Mouse (Mus musculus) lung, adult 2 months (tissue): ENCODE measurements around the gene Fbxl16.

Source experiments
- CTCF ChIP-seq: fragments of 200-500 bp; IDR thresholded peaks from 2 replicates; pipeline ENCODE4 v1.5.1; 2011; ENCODE audit warnings: mild to moderate bottlenecking, low read length, control low read depth; ENCODE audit not compliant: insufficient read depth
- POLR2A ChIP-seq: fragments of 200-500 bp; IDR thresholded peaks from 2 replicates; pipeline ENCODE4 v1.6.1; 2011; ENCODE audit warnings: low read depth, mild to moderate bottlenecking, control low read depth, low read length, borderline replicate concordance; ENCODE audit errors: extremely low read depth

DNA sequence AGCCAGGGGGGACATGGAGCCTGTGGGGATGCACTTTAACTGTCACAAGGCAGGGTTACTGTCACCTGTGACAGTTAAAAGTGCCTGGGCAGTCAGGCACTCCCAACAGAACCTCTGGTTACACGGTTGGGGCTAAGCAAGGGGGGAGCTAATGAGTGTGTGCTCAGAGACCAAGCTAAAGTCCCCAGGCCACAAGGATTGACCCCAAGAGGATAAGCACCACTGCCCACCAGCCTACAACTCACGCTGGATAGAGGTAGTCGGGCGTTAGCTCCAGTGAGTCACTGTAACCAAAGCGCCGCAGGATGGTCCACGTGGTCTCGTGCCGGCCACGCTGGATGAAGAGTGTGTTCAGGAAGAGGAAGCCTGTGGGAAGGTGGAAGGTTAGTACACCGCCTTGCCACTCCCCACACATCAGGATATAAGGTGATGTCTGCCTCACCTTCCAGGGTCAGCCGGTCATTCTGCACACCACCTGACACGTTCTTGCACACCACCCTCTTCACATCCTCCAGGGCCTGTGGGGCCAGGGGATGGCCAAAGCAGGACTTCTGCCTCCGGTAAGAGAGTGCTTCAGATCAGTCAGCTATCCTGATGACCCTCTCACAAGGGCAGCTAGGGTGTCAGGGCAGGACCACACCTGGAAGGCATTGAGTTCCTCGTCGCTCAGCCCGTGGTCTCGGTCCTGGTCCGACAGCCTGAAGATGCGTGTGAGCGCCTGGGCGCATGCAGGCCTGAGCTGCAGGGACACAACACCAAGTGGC lies 32.4 kb downstream of the Fbxl16 start, which contains the start of gene Gm20683:
- TF ChIP-seq POLR2A (no peak), CTCF (no peak)
